Mouse (Mus musculus) gastrocnemius, postnatal 14 days (tissue): ENCODE measurements around the gene Atxn1. TPM values are rescaled to one million over a fixed set of nuclear protein-coding genes. Genes with fewer than 3 reads are reported as not detected.

Source experiments
- DNase-seq: peaks from one replicate; pipeline ENCODE4 v3.0.0; 2021; ENCODE audit warnings: mixed read lengths
- intact Hi-C: fragments of 180-260 bp; cut with DNase I; formaldehyde crosslinking; loops from one replicate; pipeline ENCODE4 v1.15.1; 2025; ENCODE audit warnings: low total_unique reads
- total RNA-seq, 2 experiments: library from RNA; stranded (reverse); gene quantifications; 2 replicates each; pipeline ENCODE4 v1.2.3; 2021

The Atxn1 gene
- total RNA-seq, 2 experiments from 2014 or later: 23.5 to 23.8 TPM

- intact Hi-C loops: no loop called here
- DNase-seq: no peak
These were observed 336.5 kb downstream of the Atxn1 start for GRCm38 (mm10) chr13:45628341-45628740.

DNA sequence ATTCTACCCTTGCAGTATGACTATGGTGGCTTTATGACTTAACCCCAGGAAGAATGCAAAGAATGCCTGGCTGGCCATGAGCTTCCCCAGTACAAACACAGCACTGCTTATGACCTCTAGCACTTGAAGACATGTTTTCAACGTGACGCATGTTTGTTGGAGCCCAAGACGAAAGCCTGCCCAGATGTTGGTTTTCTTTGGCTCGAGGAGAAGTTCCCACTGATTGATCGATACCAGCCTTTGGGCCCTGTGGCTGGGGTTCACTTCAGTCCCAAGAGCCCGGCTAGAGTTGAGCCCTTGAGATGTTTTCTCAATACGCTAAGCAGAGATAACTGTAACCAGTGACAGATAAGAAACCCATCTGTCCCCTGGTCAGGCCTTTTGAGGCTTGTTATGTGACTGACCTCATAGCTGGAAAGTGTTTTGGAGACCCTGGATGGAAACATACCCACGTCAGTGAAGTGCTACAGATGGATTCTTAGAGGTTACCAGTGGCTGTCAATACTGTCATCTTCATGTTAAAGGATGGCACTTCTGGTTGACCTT lies 337.5 kb downstream of the Atxn1 start:
- DNase-seq: no peak
- intact Hi-C loops: no loop called here

DNA sequence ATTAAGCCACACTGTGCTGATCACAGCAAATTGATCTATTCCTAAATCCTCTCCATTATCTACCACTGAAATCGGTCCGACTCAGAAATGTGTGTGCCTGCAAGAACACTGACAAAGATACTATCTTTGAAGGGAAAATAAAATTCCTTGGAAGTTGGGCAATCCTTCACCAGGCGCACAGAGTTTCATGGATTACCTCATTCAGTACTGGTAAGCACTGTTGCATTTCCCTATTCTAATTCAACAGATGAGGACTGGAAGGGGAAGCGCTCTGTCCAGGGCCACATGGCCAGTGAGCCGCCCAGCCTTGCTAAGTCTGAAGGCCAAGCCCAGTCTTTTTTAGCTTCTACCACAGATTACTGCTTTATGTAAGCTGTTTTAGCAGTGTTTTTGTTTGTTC lies 339.1 kb downstream of the Atxn1 start:
- intact Hi-C loops: no loop called here
- no peak for DNase-seq

DNA sequence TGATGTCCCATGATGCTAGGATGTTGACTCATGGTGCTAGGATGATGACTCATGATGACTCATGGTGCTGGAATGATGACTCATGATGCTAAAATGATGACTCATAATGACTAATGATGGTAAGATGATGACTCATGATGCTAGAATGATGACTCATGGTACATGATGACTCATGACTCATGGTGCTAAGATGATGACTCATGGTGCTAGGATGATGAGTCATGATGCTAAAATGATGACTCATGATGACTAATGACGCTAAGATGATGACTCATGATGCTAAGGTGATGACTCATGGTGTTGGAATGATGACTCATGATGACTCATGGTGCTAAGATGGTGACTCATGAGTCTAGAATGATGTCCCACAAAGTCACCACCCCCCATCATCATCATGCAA lies 341.0 kb downstream of the Atxn1 start:
- intact Hi-C loops: no loop called here

GRCm38 (mm10) chr13:45622871-45623546 lies 341.8 kb downstream of the Atxn1 start:
- no peak for DNase-seq
- intact Hi-C loops: no loop called here

More for the DNA sequence above, 341.0 kb downstream of the Atxn1 start:
- no peak for DNase-seq

DNA sequence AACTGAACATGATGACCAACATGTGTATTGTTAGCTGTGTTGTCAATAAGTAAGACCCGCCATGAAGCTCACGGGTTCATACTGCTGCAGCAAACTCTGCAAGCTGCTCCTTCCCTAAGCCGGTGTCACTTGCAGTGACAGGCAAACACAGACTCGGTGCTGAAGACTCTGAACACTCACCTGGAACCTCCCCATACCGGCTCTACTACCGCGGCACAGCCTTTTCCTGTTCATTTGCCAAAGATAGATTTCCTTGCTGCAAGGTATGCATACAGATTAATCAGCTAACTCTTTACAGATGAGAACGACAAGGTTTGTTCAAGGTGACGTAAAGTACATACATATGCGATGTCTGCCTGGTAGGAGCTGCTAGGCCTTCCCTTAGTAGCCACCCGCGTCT lies 344.1 kb downstream of the Atxn1 start:
- intact Hi-C loops: no loop called here
- DNase-seq: no peak

DNA sequence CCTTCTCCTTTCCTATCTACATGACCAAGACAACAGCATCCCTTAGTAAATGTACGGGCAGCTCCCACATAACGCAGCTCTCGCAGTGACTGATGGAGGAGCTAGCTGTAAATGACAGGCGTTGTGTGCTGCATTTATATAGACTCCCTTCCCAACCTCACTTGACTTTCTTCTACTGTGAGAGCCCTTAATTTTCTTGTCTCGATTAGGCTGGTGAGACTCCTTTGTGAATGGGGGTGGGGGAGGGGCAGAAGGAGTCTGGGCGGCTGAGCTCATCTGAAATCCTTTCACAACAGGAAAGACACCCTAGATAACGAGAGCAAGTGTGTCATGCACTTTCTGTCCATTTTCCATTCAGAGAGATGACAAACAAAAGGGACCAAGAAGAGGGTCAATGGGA lies 344.5 kb downstream of the Atxn1 start:
- no peak for DNase-seq
- intact Hi-C loops: no loop called here

- no peak for DNase-seq
- intact Hi-C loops: no loop called here
These were observed 346.8 kb downstream of the Atxn1 start for GRCm38 (mm10) chr13:45617988-45618387.

DNA sequence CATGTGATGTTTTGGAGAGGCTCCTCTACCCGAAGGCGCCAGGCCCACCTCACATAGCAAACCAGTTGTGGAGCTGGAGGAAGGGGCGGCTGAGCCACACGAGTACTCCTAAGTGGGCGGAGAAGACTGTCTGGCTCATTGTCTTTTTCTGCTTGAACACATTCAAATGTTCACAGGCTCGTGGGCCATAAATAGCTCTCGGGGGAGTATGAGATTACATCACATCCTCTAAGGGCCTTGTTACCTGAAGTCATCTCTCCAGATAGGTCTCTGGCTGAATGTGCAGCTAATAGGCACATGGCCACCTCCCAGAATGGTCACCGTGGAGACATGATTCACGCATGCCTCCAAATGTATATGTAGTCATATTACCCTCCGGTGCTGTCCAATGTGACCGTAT lies 350.0 kb downstream of the Atxn1 start:
- no peak for DNase-seq
- intact Hi-C loops: no loop called here

- peak; percentile 30 for DNase-seq
These were observed 351.5 kb downstream of the Atxn1 start for GRCm38 (mm10) chr13:45613346-45613745.

GRCm38 (mm10) chr13:45611554-45611953 lies 353.3 kb downstream of the Atxn1 start:
- intact Hi-C loops: no loop called here
- DNase-seq: no peak

More at GRCm38 (mm10) chr13:45613346-45613745, 351.5 kb downstream of the Atxn1 start:
- intact Hi-C loops: no loop called here

- intact Hi-C loops: no loop called here
- no peak for DNase-seq
These were observed 355.3 kb downstream of the Atxn1 start for GRCm38 (mm10) chr13:45609461-45609860.

DNA sequence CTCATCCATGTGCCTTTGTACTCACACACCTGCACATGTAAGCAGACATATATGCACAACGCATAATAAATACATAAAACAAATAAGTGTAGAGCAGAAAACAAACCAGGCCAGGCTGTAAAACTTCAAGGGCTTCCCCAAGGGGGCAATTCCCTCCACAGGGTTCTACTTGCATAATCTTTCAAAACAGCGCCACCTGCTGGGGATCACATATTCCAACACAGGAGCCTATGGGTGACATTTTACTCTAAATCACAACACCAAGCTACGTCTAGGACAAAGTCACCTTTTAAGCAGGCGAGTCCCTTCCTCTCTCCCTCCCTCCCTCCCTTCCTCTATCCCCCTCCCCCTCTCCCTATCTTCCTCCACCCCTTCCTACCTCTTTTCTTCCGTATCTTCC lies 356.2 kb downstream of the Atxn1 start:
- DNase-seq: no peak
- intact Hi-C loops: no loop called here

DNA sequence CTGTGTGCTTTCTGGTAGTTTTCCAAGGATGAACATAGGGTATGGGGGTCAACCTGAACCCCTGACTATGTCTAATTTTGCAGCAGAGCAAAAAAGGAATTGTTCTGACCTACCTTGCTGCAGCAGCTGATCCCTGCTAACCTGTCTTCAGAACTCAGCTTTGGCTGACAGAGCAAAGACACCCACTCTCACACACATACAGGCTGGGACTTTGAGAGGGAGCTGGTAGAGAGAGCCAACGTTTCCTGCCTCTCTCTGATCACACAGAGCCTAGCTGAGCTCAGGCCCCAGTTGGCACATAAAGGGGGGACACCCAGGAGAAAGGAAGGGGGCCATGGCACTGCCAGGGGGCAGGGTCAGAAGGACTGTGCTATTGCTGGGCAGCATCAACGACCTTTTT lies 356.9 kb downstream of the Atxn1 start:
- intact Hi-C loops: no loop called here

DNA sequence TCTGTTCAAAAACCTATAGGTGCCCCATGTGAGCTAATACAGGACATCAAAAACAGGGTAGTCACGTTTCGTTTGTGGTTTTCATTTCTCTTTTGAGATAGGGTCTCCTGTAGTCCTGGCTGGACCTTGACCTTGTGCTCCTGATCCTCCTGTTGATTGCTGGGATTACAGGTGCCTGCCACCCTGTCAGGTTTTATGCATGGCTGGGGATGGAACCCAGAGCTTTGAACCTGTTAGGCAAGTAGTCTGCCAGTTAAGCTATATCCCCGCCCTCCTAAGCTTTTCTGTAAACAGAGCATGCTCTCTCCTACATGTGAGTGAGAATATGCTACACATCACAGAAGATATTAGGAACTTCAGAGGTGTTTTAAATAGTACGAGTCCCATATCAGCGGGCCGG lies 361.2 kb downstream of the Atxn1 start:
- DNase-seq: no peak
- intact Hi-C loops: no loop called here

More for the DNA sequence above, 356.9 kb downstream of the Atxn1 start:
- DNase-seq: no peak

GRCm38 (mm10) chr13:45600443-45600842 lies 364.4 kb downstream of the Atxn1 start:
- no peak for DNase-seq
- intact Hi-C loops: no loop called here

GRCm38 (mm10) chr13:45599831-45600230 lies 365.0 kb downstream of the Atxn1 start:
- intact Hi-C loops: no loop called here
- no peak for DNase-seq

DNA sequence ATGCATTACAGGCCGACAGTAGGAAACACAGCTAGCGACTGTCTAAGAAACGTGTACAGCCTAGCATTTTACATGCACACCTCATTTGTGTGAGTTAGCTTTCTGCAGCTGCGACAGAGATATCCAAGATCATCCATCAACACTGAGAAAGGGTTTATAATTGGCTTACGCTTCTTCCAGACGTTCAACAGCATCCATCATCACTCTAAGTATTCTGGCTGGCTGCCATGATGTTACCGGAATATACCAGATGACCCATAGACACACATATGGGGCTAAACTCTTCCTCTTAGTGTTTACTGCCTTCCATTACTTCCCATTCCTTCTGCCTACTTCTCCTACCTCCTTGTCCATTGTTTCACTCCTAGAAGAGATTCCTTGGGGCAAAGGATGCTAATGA lies 369.4 kb downstream of the Atxn1 start:
- intact Hi-C loops: no loop called here
- DNase-seq: no peak

DNA sequence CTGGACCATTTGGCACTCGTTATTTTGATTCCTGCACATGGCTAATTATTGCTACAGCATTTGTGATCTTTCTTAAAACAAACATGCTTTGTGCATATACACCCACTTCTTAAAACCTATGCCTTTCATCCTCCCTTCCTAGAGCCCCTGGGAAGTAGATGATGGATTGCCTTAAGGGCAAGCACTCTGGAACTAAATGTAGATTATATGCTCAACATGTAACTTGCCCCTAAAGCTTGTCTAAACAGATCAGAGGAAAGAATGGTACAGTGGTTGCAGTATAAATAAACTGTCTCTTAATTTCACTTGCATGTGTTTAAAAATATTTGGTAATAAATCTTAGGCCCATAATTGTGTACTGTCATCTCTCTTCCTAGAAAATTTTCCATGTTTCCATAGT lies 370.9 kb downstream of the Atxn1 start:
- no peak for DNase-seq
- intact Hi-C loops: no loop called here

- DNase-seq: no peak
- intact Hi-C loops: no loop called here
These were observed 373.9 kb downstream of the Atxn1 start for GRCm38 (mm10) chr13:45590898-45591297.

GRCm38 (mm10) chr13:45583061-45583460 lies 381.7 kb downstream of the Atxn1 start:
- DNase-seq: no peak
- intact Hi-C loops: no loop called here

GRCm38 (mm10) chr13:45582294-45582693 lies 382.5 kb downstream of the Atxn1 start:
- DNase-seq: peak; percentile 15
- intact Hi-C loops: no loop called here
